Mouse (Mus musculus): Measurements from ENCODE around the gene Gm20390. TPM values are rescaled to one million over a fixed set of nuclear protein-coding genes. Genes with fewer than 3 reads are reported as not detected.
"Not testable (repeated sequence)": the region's sequence is repeated elsewhere in the genome, so short reads cannot be mapped to it uniquely, and the experiment has no call there.

Gm20390 gene
- total RNA-seq, 2 experiments from 2014 or later, result 9.9 to 14.6 TPM

GRCm38 (mm10) chr11:93969171-93969570 is 1.1 kb upstream of the Gm20390 start:
- DNase-seq, result no peak
- intact Hi-C loops (cut with DNase I), result loop anchor here (1.0 to 2.0 kb wide), 2 partner anchors 26 to 118 kb away; no protein-coding TSS in a partner anchor

DNA sequence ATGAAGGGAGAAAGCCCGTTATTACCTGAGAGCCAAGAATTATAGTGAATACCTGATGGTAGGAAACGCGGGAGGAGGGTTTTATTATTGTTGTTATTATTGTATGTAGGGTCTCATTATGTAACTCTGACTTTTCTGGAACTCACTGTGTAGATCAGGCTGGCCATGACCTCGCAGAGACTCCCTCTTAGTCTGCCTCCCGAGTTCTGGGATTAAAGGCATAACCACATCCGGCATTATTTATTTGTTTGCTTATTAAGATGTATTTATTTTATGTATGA is 695 bp upstream of the Gm20390 start:
- no peak for DNase-seq
- intact Hi-C loops (cut with DNase I), result loop anchor here (1.0 to 2.0 kb wide), 2 partner anchors 27 to 118 kb away; no protein-coding TSS in a partner anchor

GRCm38 (mm10) chr11:93967381-93967780 is 712 bp downstream of the Gm20390 start:
- no peak for DNase-seq
- intact Hi-C loops (cut with DNase I), result no loop called here

DNA sequence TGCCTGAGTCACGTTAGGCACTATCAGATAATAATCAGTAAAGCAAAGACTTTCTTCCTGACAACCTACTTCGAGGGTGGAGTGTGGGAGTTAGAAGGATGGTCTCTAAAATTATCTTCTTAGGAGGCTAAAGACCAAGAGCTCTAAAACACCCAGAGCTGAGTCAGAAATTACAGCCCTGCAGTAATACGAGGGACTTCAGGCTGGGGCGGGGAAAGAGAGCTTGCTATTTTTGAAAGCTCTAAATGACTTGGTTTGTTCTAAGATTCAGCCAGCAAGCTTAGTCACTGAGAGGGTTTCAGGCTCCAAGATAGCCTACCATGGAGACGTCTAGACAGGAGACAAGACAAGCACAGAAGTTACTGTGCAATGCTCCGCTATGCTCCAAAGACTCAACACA is 2.7 kb downstream of the Gm20390 start:
- DNase-seq, result no peak
- intact Hi-C loops (cut with DNase I), result no loop called here

GRCm38 (mm10) chr11:93963013-93963412 is 5.1 kb downstream of the Gm20390 start:
- no peak for DNase-seq
- intact Hi-C loops (cut with DNase I), result no loop called here

DNA sequence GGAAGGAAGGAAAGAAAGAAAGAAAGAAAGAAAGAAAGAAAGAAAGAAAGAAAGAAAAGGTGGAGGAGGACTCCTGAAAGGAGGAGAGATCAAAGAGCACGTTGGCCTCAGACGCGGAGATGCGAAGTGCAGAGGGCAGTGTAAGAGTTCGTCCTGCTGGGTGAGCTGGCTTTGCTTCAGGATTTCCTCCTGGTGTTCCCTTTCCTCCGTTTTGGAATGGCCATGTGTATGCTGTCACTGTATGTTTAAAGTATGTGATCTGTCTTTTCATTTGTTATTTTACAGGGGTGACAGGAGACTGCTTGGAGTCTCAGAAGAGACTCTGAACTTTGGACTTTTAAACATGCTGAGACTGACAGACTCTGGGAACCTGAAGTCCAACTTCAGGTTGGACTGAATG is 6.6 kb downstream of the Gm20390 start:
- intact Hi-C loops (cut with DNase I), result no loop called here
- DNase-seq, result no peak

DNA sequence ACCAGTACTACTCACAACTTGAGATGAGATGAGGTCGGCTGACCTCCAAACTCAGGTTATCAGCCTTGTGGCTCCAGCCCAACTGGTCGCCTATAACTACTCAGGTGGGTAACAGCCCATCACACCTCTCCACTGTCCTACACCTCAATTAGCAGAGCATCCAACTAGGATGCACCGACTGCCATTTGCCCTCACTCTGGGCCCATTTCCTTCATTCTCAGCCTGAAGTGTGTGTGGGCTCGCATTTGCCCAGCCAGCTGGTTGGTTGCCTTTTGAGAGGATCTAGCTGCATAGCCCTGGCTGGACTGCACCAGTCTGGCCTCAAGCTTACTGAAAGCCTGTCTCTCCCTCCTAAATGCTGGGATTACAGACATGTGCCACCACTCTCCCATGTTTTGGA is 10.3 kb downstream of the Gm20390 start:
- intact Hi-C loops (cut with DNase I), result loop anchor here (5.0 kb wide), 1 partner anchor 40 kb away; the partner anchor contains the start of gene Spag9
- no peak for DNase-seq

- intact Hi-C loops (cut with DNase I), result loop anchor here (5.0 kb wide), 1 partner anchor 40 kb away; the partner anchor contains the start of gene Spag9
- no peak for DNase-seq
These were observed 11.0 kb downstream of the Gm20390 start for GRCm38 (mm10) chr11:93957031-93957555.

DNA sequence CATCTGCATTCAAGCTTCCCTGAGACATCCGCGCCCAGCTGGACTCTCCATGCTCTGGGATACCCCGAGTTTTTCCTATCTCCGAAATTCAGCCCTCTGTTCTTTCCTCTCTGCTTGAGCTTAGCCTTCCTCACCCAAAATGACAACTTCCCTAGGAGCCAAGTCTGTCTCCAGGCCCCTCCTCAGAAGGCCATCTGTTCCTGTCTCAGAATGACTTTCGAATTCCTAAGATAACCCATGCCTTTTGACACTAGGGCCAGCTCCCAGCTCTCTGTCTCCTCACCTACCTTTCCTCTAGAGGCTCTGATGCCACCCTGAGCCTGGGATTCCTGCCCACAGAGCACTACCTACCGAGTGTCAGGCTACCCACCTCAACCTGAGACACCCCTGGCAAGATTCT is 11.9 kb downstream of the Gm20390 start, which contains the start of gene Nme2:
Gene Nme2, minus strand, starts transcription at position 101 of the 400 bp plus-strand sequence.
- intact Hi-C loops (cut with DNase I), result loop anchor here (5.0 kb wide), 1 partner anchor 41 kb away; the partner anchor contains the start of gene Spag9
- no peak for DNase-seq

- intact Hi-C loops (cut with DNase I), result loop anchor here (5.0 kb wide), 1 partner anchor 42 kb away; the partner anchor contains the start of gene Spag9
These were observed 12.6 kb downstream of the Gm20390 start for GRCm38 (mm10) chr11:93955256-93956150.

DNA sequence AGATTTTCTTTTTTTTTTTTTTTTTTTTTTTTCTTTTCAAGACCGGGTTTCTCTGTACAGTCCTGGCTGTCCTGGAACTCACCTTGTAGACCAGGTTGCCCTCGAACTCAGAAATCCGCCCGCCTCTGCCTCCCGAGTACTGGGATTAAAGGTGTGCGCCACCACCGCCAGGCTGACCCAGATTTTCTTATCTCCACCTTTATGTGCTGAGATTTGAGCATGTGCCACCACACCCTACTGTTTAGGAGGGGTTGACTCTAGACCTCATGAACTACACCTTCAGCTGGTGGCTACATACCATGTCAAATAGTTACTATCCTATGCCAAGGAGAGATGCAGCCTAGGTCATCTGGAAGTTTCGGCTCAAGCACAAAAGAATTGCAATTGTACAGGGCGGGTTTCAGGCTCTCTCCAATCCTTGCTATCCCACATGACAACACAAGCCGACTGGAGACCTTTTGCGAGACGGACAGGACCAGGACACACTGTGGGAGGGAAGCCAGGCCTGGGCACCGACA is 13.3 kb downstream of the Gm20390 start:
- intact Hi-C loops (cut with DNase I), result loop anchor here (5.0 kb wide), 1 partner anchor 43 kb away; the partner anchor contains the start of gene Spag9
- DNase-seq, result no peak

More at GRCm38 (mm10) chr11:93955256-93956150, 12.6 kb downstream of the Gm20390 start:
- DNase-seq, result peak; percentile 88 to 94

GRCm38 (mm10) chr11:93952376-93952775 is 15.7 kb downstream of the Gm20390 start:
- intact Hi-C loops (cut with DNase I), result no loop called here
- no peak for DNase-seq

GRCm38 (mm10) chr11:93950045-93950444 is 18.0 kb downstream of the Gm20390 start:
- intact Hi-C loops (cut with DNase I), result no loop called here
- no peak for DNase-seq

DNA sequence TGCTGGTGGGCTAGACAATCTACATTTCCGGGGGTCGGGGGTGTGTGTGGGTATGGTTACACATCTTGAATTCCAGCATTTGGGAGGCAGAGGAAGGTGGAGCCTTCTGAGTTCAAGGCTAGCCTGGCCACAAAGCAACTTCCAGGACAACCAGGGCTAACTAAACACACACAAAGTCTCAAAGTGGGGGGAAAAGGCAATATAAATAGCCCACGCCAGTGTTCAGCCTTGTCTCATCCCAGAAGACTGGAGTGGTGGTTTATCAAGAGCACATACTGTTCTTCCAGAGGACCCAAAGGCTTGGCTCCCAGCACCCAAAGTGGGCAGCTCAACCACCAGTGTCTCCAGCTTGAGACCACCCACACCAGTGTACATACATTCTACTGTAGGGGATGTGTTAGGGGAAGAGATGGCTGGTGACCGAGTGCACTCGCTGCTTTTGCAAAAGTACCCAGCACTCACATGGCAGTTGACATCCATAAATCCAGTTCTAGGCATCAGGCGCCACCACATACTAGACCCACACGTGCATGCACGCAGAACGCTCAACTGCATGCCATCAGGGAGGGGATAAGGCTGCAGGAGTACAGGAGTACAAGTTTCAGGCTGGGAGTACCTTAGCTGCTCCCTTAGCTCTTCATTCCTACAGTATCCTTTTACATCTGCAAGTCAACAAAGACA is 19.1 kb downstream of the Gm20390 start:
- DNase-seq, result no peak
- intact Hi-C loops (cut with DNase I), result no loop called here

GRCm38 (mm10) chr11:93944986-93945385 is 23.1 kb downstream of the Gm20390 start:
- DNase-seq, result no peak
- intact Hi-C loops (cut with DNase I), result no loop called here

GRCm38 (mm10) chr11:93940906-93941305 is 27.2 kb downstream of the Gm20390 start:
- no peak for DNase-seq
- intact Hi-C loops (cut with DNase I), result no loop called here

DNA sequence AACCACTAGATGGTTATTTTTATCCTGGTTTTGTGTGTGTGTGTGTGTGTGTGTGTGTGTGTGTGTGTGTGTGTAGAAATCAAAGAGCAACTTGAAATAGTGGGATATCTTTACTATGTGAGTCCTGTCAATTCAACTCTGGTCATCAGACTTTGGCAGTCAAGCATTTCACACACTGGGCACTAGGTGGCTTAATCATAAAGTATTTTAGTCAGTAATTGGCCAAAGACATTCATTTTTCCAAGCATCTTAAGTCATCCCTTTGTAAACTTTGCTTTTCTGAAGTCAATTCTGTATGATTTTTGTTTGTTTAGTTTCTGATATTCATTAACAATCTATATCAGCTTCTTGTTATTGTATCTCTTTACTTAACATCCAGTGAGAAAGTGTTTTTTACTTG is 39.0 kb downstream of the Gm20390 start:
- no peak for DNase-seq
- intact Hi-C loops (cut with DNase I), result no loop called here

DNA sequence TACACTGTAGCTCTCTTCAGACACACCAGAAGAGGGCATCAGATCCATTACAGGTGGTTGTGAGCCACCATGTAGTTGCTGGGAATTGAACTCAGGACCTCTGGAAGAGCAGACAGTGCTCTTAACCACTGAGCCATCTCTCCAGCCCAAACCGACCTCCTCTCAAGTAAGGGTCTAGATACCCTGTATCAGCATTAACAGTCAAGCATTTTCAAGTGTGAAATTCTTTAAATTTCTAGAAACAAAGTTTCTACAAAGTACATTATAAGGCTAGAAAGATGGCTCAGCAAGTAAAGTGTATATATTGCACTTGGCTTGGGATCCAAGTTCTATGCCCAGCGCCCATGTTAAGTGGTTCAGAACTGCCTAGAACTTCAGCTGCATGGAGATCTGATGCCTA is 53.1 kb downstream of the Gm20390 start:
- intact Hi-C loops (cut with DNase I); DNase-seq: not testable (repeated sequence)

- DNase-seq, result no peak
- intact Hi-C loops (cut with DNase I), result no loop called here
These were observed 56.5 kb downstream of the Gm20390 start for GRCm38 (mm10) chr11:93911603-93912002.

GRCm38 (mm10) chr11:93908829-93909228 is 59.3 kb downstream of the Gm20390 start:
- no peak for DNase-seq
- intact Hi-C loops (cut with DNase I), result no loop called here

- intact Hi-C loops (cut with DNase I), result no loop called here
- DNase-seq, result no peak
These were observed 60.3 kb downstream of the Gm20390 start for GRCm38 (mm10) chr11:93907839-93908238.

Measured in gastrocnemius, postnatal 36 days (tissue).